Mouse (Mus musculus) forebrain, embryonic 12.5 days (tissue): ENCODE results near the gene Dcps. TPM values are rescaled to one million over a fixed set of nuclear protein-coding genes. Genes with fewer than 3 reads are reported as not detected.

Experiments used
- ATAC-seq: fragments of 200-750 bp; cut with Nextera tagmentation; 2 replicates; pipeline ENCODE4 v1.8.0; 2017; ENCODE audit warnings: moderate TSS enrichment; ENCODE audit not compliant: low FRiP score
- H3K27ac ChIP-seq: fragments of 300-500 bp; sonication (generic); 2 replicates; pipeline ENCODE4 v1.5.1; 2016; ENCODE audit warnings: mild to moderate bottlenecking
- H3K27me3 ChIP-seq: fragments of 300-500 bp; sonication (generic); 2 replicates; pipeline ENCODE4 v1.6.1; 2016; ENCODE audit warnings: mild to moderate bottlenecking
- H3K36me3 ChIP-seq: fragments of 300-500 bp; sonication (generic); replicated peaks from 2 replicates; pipeline ENCODE4 v1.6.1; 2016; ENCODE audit warnings: mild to moderate bottlenecking
- H3K4me1 ChIP-seq: fragments of 300-500 bp; sonication (generic); 2 replicates; pipeline ENCODE4 v1.6.1; 2016
- H3K4me2 ChIP-seq: fragments of 300-500 bp; sonication (generic); 2 replicates; pipeline ENCODE4 v1.6.1; 2016; ENCODE audit warnings: mild to moderate bottlenecking, moderate library complexity
- H3K4me3 ChIP-seq: fragments of 300-500 bp; sonication (generic); replicated peaks from 2 replicates; pipeline ENCODE4 v1.5.1; 2016; ENCODE audit warnings: mild to moderate bottlenecking
- H3K9ac ChIP-seq: fragments of 300-500 bp; sonication (generic); 2 replicates; pipeline ENCODE4 v1.6.1; 2016; ENCODE audit warnings: mild to moderate bottlenecking
- H3K9me3 ChIP-seq: fragments of 300-500 bp; sonication (generic); 2 replicates; pipeline ENCODE4 v1.6.1; 2016
- WGBS: fragments of 180-500 bp; shearing (Covaris S2); methylation state at CpG from one replicate; pipeline ENCODE4 v1.1.7; 2016; 5-methylcytosine and 5-hydroxymethylcytosine counted together
- polyA plus RNA-seq: library from polyadenylated mRNA; unstranded; fragments of >200 nt; fragmentation: Nextera tagmentation; extraction: Ambion mirVana; gene quantifications from 2 replicates; pipeline ENCODE4 v1.2.1, GENCODE M21; 2016

The Dcps gene
- polyA plus RNA-seq, 1 experiment from 2014 or later, result 90.1 TPM

GRCm38 (mm10) chr9:35198351-35198750, 22.5 kb upstream of the Dcps start:
- Histone ChIP-seq H3K9ac (no peak overlapping the region), H3K36me3 (no peaks in the 10 kb centered on the region), H3K27ac (no peak overlapping the region), H3K4me1 (peaks cover 21% of the 10 kb centered on the region), H3K4me3 (no peak overlapping the region), H3K9me3 (no peaks in the 10 kb centered on the region), H3K27me3 (no peaks in the 10 kb centered on the region), H3K4me2 (no peak overlapping the region; the same call in 1 of the 2 replicates)
- 81% methylated on average over 10 of the region's 10 CpGs for WGBS
- ATAC-seq, result no peak

GRCm38 (mm10) chr9:35197625-35198024, 21.8 kb upstream of the Dcps start:
- 88% methylated on average over 3 of the region's 3 CpGs for WGBS
- no peaks in the 10 kb centered on the region for H3K27me3 ChIP-seq
- no peaks in the 10 kb centered on the region for H3K9me3 ChIP-seq
- no peak overlapping the region for H3K27ac ChIP-seq
- H3K4me2 ChIP-seq, result no peak overlapping the region
- H3K9ac ChIP-seq, result no peak overlapping the region
- peaks cover 21% of the 10 kb centered on the region for H3K4me1 ChIP-seq
- no peak overlapping the region for H3K4me3 ChIP-seq
- H3K36me3 ChIP-seq, result no peaks in the 10 kb centered on the region
- ATAC-seq, result no peak

GRCm38 (mm10) chr9:35194048-35194447, 18.2 kb upstream of the Dcps start:
- Histone ChIP-seq H3K4me1 (peaks cover 7% of the 10 kb centered on the region), H3K4me2 (no peak overlapping the region), H3K9ac (no peak overlapping the region), H3K27me3 (no peaks in the 10 kb centered on the region), H3K36me3 (peaks cover 13% of the 10 kb centered on the region), H3K9me3 (no peaks in the 10 kb centered on the region), H3K27ac (no peak overlapping the region), H3K4me3 (no peak overlapping the region)
- ATAC-seq, result no peak
- 95% methylated on average over 3 of the region's 3 CpGs for WGBS

- WGBS, result 83% methylated on average over 11 of the region's 11 CpGs
- H3K9ac ChIP-seq, result no peak overlapping the region
- no peak overlapping the region for H3K4me3 ChIP-seq
- ATAC-seq, result no peak
- H3K27me3 ChIP-seq, result no peaks in the 10 kb centered on the region
- no peak overlapping the region for H3K4me2 ChIP-seq
- 0 out of 2 replicates have a peak overlapping the region, but pooled peaks have one; percentile 6 for H3K27ac ChIP-seq
- no peaks in the 10 kb centered on the region for H3K9me3 ChIP-seq
- H3K4me1 ChIP-seq, result no peaks in the 10 kb centered on the region
- peaks cover 22% of the 10 kb centered on the region for H3K36me3 ChIP-seq
These were observed 17.2 kb upstream of the Dcps start for GRCm38 (mm10) chr9:35192983-35193542.

- Histone ChIP-seq H3K36me3 (peaks cover 36% of the 10 kb centered on the region), H3K27me3 (no peaks in the 10 kb centered on the region), H3K9me3 (no peaks in the 10 kb centered on the region), H3K27ac (no peak overlapping the region), H3K4me3 (no peak overlapping the region), H3K4me1 (no peaks in the 10 kb centered on the region), H3K9ac (no peak overlapping the region), H3K4me2 (no peak overlapping the region)
- no peak for ATAC-seq
- 79% methylated on average over 22 of the region's 22 CpGs for WGBS
These were observed 12.8 kb upstream of the Dcps start for GRCm38 (mm10) chr9:35188700-35189099.

GRCm38 (mm10) chr9:35187351-35187903, 11.6 kb upstream of the Dcps start:
- H3K36me3 ChIP-seq, result peaks cover 36% of the 10 kb centered on the region
- H3K27me3 ChIP-seq, result no peaks in the 10 kb centered on the region
- H3K4me1 ChIP-seq, result no peaks in the 10 kb centered on the region
- H3K4me2 ChIP-seq, result no peak overlapping the region
- no peak overlapping the region for H3K4me3 ChIP-seq
- ATAC-seq, result no peak
- no peaks in the 10 kb centered on the region for H3K9me3 ChIP-seq
- WGBS, result 89% methylated on average over 10 of the region's 10 CpGs
- H3K27ac ChIP-seq, result no peak overlapping the region
- H3K9ac ChIP-seq, result no peak overlapping the region

- Histone ChIP-seq H3K27me3 (no peaks in the 10 kb centered on the region), H3K27ac (no peak overlapping the region), H3K4me3 (no peak overlapping the region), H3K4me1 (no peaks in the 10 kb centered on the region), H3K9ac (no peak overlapping the region), H3K36me3 (peaks cover 36% of the 10 kb centered on the region), H3K9me3 (no peaks in the 10 kb centered on the region), H3K4me2 (no peak overlapping the region)
- no peak for ATAC-seq
- 84% methylated on average over 4 of the region's 4 CpGs for WGBS
These were observed 10.6 kb upstream of the Dcps start for GRCm38 (mm10) chr9:35186430-35186829.

GRCm38 (mm10) chr9:35183359-35183758, 7.5 kb upstream of the Dcps start:
- no peak overlapping the region for H3K27ac ChIP-seq
- peaks cover 17% of the 10 kb centered on the region for H3K36me3 ChIP-seq
- H3K9me3 ChIP-seq, result no peaks in the 10 kb centered on the region
- H3K27me3 ChIP-seq, result no peaks in the 10 kb centered on the region
- H3K4me3 ChIP-seq, result no peak overlapping the region
- H3K4me1 ChIP-seq, result no peaks in the 10 kb centered on the region
- ATAC-seq, result no peak
- H3K4me2 ChIP-seq, result no peak overlapping the region
- H3K9ac ChIP-seq, result no peak overlapping the region
- 73% methylated on average over 5 of the region's 5 CpGs for WGBS

- Histone ChIP-seq H3K27ac (no peak overlapping the region), H3K27me3 (no peaks in the 10 kb centered on the region), H3K9me3 (no peaks in the 10 kb centered on the region), H3K9ac (no peak overlapping the region), H3K4me2 (no peak overlapping the region), H3K36me3 (peaks cover 11% of the 10 kb centered on the region), H3K4me3 (no peak overlapping the region), H3K4me1 (no peaks in the 10 kb centered on the region)
- WGBS, result 82% methylated on average over 2 of the region's 2 CpGs
- no peak for ATAC-seq
These were observed 7.0 kb upstream of the Dcps start for GRCm38 (mm10) chr9:35182832-35183231.

GRCm38 (mm10) chr9:35176124-35176659, 331 bp upstream of the Dcps start:
- WGBS, result 51% methylated on average over 14 of the region's 14 CpGs
- peak overlapping the region; percentile 82 for H3K4me2 ChIP-seq
- H3K27me3 ChIP-seq, result no peaks in the 10 kb centered on the region
- peak; percentile 50 for ATAC-seq
- H3K27ac ChIP-seq, result 0 out of 2 replicates have a peak overlapping the region, but pooled peaks have one; percentile 84
- peak overlapping the region; percentile 68; the same call in 1 of the 2 replicates for H3K9ac ChIP-seq
- H3K9me3 ChIP-seq, result no peaks in the 10 kb centered on the region
- peaks cover 13% of the 10 kb centered on the region for H3K4me1 ChIP-seq
- no peaks in the 10 kb centered on the region for H3K36me3 ChIP-seq
- peak overlapping the region; percentile 65 for H3K4me3 ChIP-seq

- peaks cover 13% of the 10 kb centered on the region for H3K4me1 ChIP-seq
- no peaks in the 10 kb centered on the region for H3K27me3 ChIP-seq
- no peaks in the 10 kb centered on the region for H3K9me3 ChIP-seq
- peaks cover 15% of the 10 kb centered on the region for H3K36me3 ChIP-seq
- H3K4me2 ChIP-seq, result no peak overlapping the region
- ATAC-seq, result no peak
- no peak overlapping the region for H3K27ac ChIP-seq
- no peak overlapping the region for H3K4me3 ChIP-seq
- H3K9ac ChIP-seq, result no peak overlapping the region
- 89% methylated on average over 1 of the region's 1 CpGs for WGBS
These were observed 2.5 kb downstream of the Dcps start for GRCm38 (mm10) chr9:35173331-35173730.

GRCm38 (mm10) chr9:35170071-35170470, 5.8 kb downstream of the Dcps start:
- no peaks in the 10 kb centered on the region for H3K9me3 ChIP-seq
- H3K9ac ChIP-seq, result no peak overlapping the region
- no peak overlapping the region for H3K4me2 ChIP-seq
- H3K4me3 ChIP-seq, result no peak overlapping the region
- peaks cover 15% of the 10 kb centered on the region for H3K36me3 ChIP-seq
- 95% methylated on average over 7 of the region's 7 CpGs for WGBS
- no peak overlapping the region for H3K27ac ChIP-seq
- no peaks in the 10 kb centered on the region; the same call in 1 of the 2 replicates for H3K27me3 ChIP-seq
- H3K4me1 ChIP-seq, result peaks cover 30% of the 10 kb centered on the region
- ATAC-seq, result no peak
